Mouse (Mus musculus) bone marrow, adult 2 months (tissue): Measurements from ENCODE around the gene Bod1l.

ENCODE experiments used
- CTCF ChIP-seq: fragments of 200-500 bp; IDR thresholded peaks from 2 replicates; pipeline ENCODE4 v1.5.1; 2011; ENCODE audit warnings: low read length, control low read depth; ENCODE audit not compliant: control insufficient read depth, insufficient read depth
- POLR2A ChIP-seq: fragments of 200-500 bp; IDR thresholded peaks from 2 replicates; pipeline ENCODE4 v1.6.1; 2011; ENCODE audit warnings: low read depth, mild to moderate bottlenecking, control low read depth, low read length, borderline replicate concordance; ENCODE audit not compliant: control insufficient read depth

DNA sequence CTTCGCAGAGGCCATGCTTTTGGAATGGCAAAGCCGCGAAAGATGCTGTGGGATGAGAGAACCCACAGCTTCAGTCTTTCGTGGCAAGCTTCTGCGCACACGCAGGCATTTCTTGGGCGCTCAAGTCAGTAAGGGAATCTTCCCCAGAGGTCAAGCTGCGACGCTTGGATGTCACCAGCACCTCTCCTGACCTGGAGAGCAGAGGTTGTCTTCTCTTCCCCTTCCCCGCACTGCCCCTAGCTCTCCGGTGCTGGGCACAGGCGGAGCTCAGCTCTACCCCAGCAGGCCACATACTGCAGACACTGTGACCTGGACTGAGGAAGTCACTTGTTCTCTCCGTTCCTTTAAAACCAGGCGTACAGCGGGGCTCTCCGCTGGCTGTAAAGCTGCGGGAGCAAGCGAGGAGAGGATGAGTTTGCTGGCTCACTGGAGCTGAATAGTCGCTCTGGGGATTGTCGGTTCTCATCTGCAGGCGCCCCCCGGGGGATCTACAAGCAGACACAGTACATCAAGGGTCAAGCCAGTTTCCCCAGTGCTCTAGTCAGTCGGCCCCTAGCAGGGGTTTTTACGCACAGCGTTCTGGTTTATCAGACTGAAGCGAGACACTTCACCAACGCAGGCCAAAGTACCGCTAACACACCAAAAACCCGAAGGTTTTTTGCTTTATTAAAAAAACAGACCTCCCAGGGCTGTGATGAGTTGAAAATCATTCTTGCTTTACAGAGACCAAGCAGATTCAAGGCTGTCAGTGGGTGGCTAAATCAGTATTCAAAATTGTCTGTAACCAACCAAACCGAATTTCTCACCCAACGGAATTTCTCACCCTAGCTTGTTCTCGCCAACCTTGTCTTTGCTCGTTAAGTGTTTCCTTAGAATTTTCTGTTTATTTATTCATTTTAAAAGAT, 76.6 kb downstream of the Bod1l start:
- TF ChIP-seq POLR2A: no peak
- TF ChIP-seq CTCF: no peak
